Mouse (Mus musculus): ENCODE data around the gene Cdk14. TPM values are rescaled to one million over a fixed set of nuclear protein-coding genes. Genes with fewer than 3 reads are reported as not detected.

Cdk14 gene
- total RNA-seq, 2 experiments from 2014 or later, result 160 to 162 TPM

- no peak for DNase-seq (ENCODE audit: low spot score in 2 of 2)
These were observed 99.5 kb downstream of the Cdk14 start for GRCm38 (mm10) chr5:5320506-5321181.

- DNase-seq (ENCODE audit: low spot score in 2 of 2), result no peak
These were observed 100.1 kb downstream of the Cdk14 start for GRCm38 (mm10) chr5:5319824-5320505.

- peak in 1 of 2 experiments; percentile 8 for DNase-seq (ENCODE audit: low spot score in 2 of 2)
These were observed 105.8 kb downstream of the Cdk14 start for GRCm38 (mm10) chr5:5314270-5314669.

DNA sequence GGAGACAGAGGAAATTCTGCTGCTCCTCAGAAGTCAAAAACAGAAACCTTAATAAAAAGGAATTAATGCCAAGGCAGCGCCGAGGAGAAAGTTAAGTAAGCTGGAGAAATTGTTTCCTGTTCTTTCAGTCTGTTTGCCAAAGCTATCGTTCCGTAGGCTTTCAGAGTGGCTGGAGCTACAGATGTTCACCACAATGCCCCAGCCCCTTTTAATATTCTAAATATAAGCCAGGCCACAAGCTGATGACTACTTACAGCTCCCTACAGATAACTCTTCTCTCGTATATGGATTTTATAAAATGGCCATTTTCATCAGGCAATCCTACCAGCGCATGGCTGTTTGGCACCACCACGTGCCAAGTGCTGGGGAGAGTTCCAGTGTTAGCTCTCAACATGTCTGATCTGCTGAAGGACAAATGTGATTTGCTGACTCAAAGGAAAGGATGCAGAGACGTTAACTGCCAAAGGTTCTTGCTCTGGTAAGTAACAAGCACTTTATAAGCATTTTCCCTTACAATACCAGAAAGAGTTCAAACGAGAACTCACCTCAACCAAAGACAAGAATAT is 106.8 kb downstream of the Cdk14 start:
- no peak for DNase-seq (ENCODE audit: low spot score in 2 of 2)

DNA sequence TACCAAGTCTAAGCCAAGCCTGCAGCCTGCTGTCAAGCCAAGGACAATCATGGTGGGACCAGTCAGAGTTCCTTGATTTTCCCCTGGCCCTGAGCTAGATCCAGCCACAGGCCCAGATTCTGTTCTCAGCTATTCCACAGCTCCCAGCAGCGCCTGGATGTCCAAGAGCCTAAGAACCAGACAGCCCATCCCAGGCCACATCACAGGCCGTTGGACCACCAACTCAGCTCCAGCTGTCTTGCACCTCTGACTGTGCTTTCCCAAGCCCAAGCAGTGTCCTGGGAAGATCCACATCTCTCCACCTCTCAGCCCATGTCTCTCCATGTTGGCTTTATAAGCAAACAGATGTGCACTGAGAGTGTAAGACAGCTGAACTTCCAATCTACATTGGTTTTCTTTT is 114.8 kb downstream of the Cdk14 start:
- DNase-seq (ENCODE audit: low spot score in 2 of 2), result no peak

- no peak for DNase-seq (ENCODE audit: low spot score in 2 of 2)
These were observed 116.9 kb downstream of the Cdk14 start for GRCm38 (mm10) chr5:5303102-5303670.

DNA sequence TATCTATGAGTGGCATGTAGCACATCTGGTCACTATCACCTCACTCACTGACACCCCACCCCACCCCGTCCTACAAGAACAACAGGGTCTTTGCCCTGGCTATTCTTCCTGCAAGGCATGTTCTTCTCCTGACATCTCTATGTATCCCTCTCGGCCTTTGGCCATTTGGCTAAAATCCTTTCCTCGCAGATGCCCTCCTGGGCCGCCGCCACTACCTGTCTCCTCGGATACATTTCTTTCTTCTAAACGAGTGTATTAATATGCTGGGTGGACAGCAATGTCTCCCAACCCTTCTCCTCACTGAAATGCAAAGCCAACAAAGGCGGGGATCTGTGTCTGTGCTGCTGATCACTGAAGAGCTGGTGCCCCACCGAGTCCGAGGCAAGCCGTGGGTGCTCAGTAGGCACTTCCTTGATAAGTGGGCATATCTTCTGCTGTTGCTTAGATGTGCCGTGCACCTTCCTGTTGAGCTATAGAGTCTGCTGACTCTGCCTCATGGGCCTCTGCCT is 118.5 kb downstream of the Cdk14 start:
- DNase-seq (ENCODE audit: low spot score in 2 of 2), result no peak

GRCm38 (mm10) chr5:5300998-5301397 is 119.1 kb downstream of the Cdk14 start:
- no peak for DNase-seq (ENCODE audit: low spot score in 2 of 2)

- no peak for DNase-seq (ENCODE audit: low spot score in 2 of 2)
These were observed 119.8 kb downstream of the Cdk14 start for GRCm38 (mm10) chr5:5300290-5300689.

DNA sequence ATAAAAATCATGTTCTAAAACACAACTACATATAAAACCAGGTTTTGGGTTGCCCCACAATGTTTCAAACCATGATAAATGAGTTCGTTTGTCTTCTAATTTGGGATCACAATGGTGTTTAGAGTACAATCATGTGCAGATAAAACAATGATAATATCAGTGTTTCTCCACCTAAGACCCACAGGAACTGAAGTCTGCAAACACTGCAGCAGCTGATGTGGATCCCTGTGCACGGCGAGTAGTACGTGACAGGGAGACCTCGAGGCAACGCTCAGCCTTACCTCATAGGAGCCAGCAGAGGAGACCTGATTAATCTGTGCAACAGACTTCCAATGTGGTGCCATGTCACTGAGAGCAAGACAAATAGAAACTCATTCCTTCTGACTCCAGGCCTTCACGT is 122.9 kb downstream of the Cdk14 start:
- DNase-seq (ENCODE audit: low spot score in 2 of 2), result no peak

DNA sequence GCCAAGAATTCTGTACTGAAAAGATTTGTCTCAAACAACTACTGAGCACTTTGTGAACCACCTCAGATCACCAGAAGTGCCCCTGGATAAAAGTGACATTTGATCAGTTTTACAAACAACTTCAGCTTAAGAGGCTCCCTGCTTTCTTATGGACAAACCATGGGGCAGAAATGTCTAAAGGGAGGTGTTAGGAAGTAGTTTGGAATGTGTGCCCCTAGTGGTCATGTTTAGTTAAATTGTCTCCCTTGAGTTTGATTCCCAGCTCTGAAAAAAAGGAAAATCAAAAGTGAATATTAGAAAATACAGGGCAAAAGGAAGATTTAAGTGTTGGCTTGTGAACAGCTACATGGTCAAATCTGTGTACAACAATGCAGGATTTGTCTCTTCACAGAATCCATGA is 123.3 kb downstream of the Cdk14 start:
- DNase-seq (ENCODE audit: low spot score in 2 of 2), result no peak

- DNase-seq (ENCODE audit: low spot score in 2 of 2), result no peak
These were observed 127.1 kb downstream of the Cdk14 start for GRCm38 (mm10) chr5:5292830-5293542.

GRCm38 (mm10) chr5:5291321-5291991 is 128.7 kb downstream of the Cdk14 start:
- DNase-seq (ENCODE audit: low spot score in 2 of 2), result no peak

DNA sequence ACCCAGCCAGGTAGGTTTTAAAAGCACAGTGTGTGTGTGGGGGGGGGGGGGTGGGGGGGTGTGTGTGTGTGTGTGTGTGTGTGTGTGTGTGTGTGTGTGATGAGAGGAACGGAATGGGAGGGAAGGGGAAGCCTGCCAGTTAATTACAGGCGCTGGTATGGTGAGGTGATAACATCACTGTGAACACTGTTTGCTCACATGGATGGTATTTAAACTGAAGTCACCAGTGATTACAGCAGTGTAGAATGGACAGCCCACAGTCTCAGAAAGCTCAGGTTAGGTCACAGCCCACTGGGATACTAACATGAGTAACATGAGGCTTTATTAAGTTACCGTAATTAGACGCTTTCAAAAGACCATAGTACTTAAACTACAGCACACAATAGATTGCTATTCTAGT is 129.4 kb downstream of the Cdk14 start:
- DNase-seq (ENCODE audit: low spot score in 2 of 2), result no peak

- DNase-seq (ENCODE audit: low spot score in 2 of 2), result no peak
These were observed 134.2 kb downstream of the Cdk14 start for GRCm38 (mm10) chr5:5285876-5286275.

DNA sequence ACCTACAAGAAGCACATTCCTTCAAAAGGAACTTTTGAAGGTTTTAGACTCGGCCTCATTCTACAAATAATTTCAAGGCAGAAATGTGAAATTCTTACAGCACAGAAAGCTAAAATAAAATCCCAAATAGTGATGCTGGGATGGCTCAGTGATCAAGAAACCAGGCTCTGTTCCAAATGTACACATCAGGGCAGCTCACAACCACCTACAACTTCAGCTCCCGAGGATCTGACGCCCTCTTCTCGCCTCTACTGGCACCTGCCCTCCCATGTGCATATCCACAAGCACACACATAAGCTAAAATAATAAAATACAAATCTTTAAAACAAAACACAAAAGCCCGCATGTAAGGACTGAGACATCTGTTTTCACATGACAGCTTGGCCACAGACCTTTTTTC is 135.6 kb downstream of the Cdk14 start:
- DNase-seq (ENCODE audit: low spot score in 2 of 2), result no peak

- DNase-seq (ENCODE audit: low spot score in 2 of 2), result no peak
These were observed 136.2 kb downstream of the Cdk14 start for GRCm38 (mm10) chr5:5283756-5284430.

GRCm38 (mm10) chr5:5282425-5282824 is 137.7 kb downstream of the Cdk14 start:
- no peak for DNase-seq (ENCODE audit: low spot score in 2 of 2)

GRCm38 (mm10) chr5:5275321-5275720 is 144.8 kb downstream of the Cdk14 start:
- no peak for DNase-seq (ENCODE audit: low spot score in 2 of 2)

DNA sequence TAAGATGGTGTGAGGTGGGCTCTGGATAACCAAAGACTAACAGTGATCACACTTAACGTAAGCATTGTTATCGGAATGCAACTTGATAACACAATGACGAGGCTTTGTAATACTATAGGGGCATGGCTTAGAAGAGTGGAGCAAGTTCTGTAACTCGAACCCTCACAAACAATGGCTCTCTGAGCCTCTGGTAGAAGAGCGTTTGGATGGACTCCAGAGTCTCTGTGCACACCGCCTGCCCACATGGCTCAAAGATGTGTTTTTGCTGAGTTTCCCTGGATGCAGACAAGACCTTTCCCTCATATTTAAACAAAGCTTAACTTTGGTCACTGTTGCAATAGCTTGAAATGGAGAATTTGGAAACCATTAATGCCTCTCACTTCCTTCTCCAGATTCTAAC is 145.8 kb downstream of the Cdk14 start:
- no peak for DNase-seq (ENCODE audit: low spot score in 2 of 2)
